Mouse (Mus musculus) hindbrain, postnatal 0 days (tissue): Measurements from ENCODE around the gene Cct4. TPM values are rescaled to one million over a fixed set of nuclear protein-coding genes. Genes with fewer than 3 reads are reported as not detected.

ENCODE experiments used
- ATAC-seq: fragments of 200-750 bp; cut with Nextera tagmentation; 2 replicates; pipeline ENCODE4 v1.8.0; 2017; ENCODE audit warnings: mild to moderate bottlenecking, moderate TSS enrichment, moderate library complexity
- DNase-seq: peaks from one replicate; pipeline ENCODE4 v3.0.0-alpha.2; 2015; ENCODE audit warnings: low spot score
- H3K27ac ChIP-seq: fragments of 300-500 bp; sonication (generic); 2 replicates; pipeline ENCODE4 v1.5.1; 2014; ENCODE audit warnings: mild to moderate bottlenecking
- H3K27me3 ChIP-seq: fragments of 300-500 bp; sonication (generic); 2 replicates; pipeline ENCODE4 v1.6.1; 2014; ENCODE audit warnings: low read length, mixed read lengths; ENCODE audit not compliant: insufficient read depth
- H3K36me3 ChIP-seq: fragments of 300-500 bp; sonication (generic); 2 replicates; pipeline ENCODE4 v1.6.1; 2014; ENCODE audit warnings: low read length, mixed read lengths; ENCODE audit not compliant: insufficient read depth
- H3K4me1 ChIP-seq: fragments of 300-500 bp; sonication (generic); 2 replicates; pipeline ENCODE4 v1.6.1; 2014; ENCODE audit warnings: antibody characterized with exemption, low read length, mixed read lengths; ENCODE audit not compliant: insufficient read depth
- H3K4me2 ChIP-seq: fragments of 300-500 bp; sonication (generic); 2 replicates; pipeline ENCODE4 v1.6.1; 2014; ENCODE audit warnings: low read depth, mild to moderate bottlenecking, low read length, moderate library complexity, mixed read lengths
- H3K4me3 ChIP-seq: fragments of 300-500 bp; sonication (generic); 2 replicates; pipeline ENCODE4 v1.5.1; 2014; ENCODE audit warnings: low read length
- H3K9ac ChIP-seq: fragments of 300-500 bp; sonication (generic); replicated peaks from 2 replicates; pipeline ENCODE4 v1.6.1; 2014; ENCODE audit warnings: mild to moderate bottlenecking, low read length, moderate library complexity, mixed read lengths
- H3K9me3 ChIP-seq: fragments of 300-500 bp; sonication (generic); 2 replicates; pipeline ENCODE4 v1.6.1; 2016; ENCODE audit warnings: low read length, mixed read lengths
- CTCF ChIP-seq: IDR thresholded peaks from 2 replicates; pipeline ENCODE4 v1.5.1; 2016; ENCODE audit warnings: antibody characterized with exemption, control low read depth, low read depth
- WGBS: fragments of 180-500 bp; shearing (Covaris S2); extraction: QIAGEN DNeasy Blood & Tissue Kit; methylation state at CpG from one replicate; pipeline ENCODE4 v1.1.7; 2014; 5-methylcytosine and 5-hydroxymethylcytosine counted together
- polyA plus RNA-seq: library from polyadenylated mRNA; unstranded; fragments of >200 nt; fragmentation: Nextera tagmentation; extraction: Ambion mirVana; gene quantifications from 2 replicates; pipeline ENCODE4 v1.2.1, GENCODE M21; 2015
- total RNA-seq: library from RNA; depleted of rRNA; stranded (reverse); fragments of >200 nt; gene quantifications from 2 replicates; pipeline ENCODE4 v1.2.3, GENCODE M21; 2014

The Cct4 gene
- total and polyA plus RNA-seq, 2 experiments from 2014 or later = 143 to 220 TPM

DNA sequence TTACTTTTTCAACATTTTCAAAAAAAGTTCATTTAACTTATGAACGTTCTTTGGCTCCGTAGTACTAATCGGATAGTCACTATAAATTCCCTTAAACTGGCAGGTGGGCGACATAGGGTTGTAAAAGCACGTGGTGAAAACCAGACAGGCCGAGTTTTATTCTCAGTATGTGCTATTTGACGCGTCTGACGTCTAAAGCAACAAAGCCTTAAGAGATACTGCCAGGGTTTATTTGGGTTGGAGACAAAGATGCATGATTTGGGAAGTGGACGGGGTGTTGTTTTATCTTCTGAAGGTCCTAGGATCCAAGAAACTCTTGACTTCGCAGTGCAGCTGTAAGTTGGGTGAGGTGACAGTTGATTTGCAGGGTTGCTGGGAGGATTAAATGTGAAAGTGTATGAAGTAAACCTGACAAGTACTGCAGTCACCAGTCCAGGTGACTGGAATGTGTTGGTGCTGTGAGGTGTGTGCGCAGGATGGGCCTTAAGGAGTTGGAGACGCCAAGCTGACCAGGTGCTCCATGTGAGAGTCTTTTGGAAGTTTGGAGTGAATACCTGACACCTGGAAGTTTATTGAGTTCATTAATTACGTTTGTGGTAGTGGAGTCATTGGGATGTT lies 1.0 kb downstream of the Cct4 start:
- no peak overlapping the region for H3K27ac ChIP-seq
- peaks cover 10% of the 10 kb centered on the region for H3K4me1 ChIP-seq
- peak overlapping the region; percentile 87 for H3K4me2 ChIP-seq
- WGBS = 13% methylated on average over 14 of the region's 14 CpGs
- peaks cover 23% of the 10 kb centered on the region for H3K36me3 ChIP-seq
- peak overlapping the region; percentile 91 for H3K9ac ChIP-seq
- DNase-seq (no peak), ATAC-seq (no peak)
- no peaks in the 10 kb centered on the region for H3K27me3 ChIP-seq
- H3K9me3 ChIP-seq = no peaks in the 10 kb centered on the region
- peak overlapping the region; percentile 87 for H3K4me3 ChIP-seq
- TF ChIP-seq CTCF = no peak

DNA sequence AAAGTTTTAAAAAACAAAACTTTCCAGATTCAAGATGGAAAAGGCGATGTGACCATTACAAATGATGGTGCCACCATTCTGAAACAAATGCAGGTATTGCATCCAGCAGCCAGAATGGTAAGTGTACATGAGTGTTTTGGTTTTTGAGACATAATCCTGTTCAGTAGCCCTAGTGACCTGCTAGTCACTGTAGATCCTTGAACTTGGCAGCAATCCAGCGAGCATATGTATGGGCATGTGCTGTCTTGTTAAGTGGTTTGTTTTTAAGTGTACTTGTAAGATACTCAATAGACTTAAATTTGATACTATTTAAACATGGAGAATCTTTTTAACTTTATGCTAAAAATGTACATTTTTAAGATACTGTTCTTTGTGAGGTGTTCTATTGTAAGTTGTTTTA lies 4.0 kb downstream of the Cct4 start:
- no peak for TF ChIP-seq CTCF
- Histone ChIP-seq H3K4me1 (peaks cover 10% of the 10 kb centered on the region), H3K9me3 (no peaks in the 10 kb centered on the region), H3K4me3 (no peak overlapping the region), H3K36me3 (peaks cover 44% of the 10 kb centered on the region), H3K27me3 (no peaks in the 10 kb centered on the region), H3K4me2 (no peak overlapping the region), H3K9ac (no peak overlapping the region), H3K27ac (no peak overlapping the region)
- ATAC-seq = no peak
- DNase-seq = no peak
- WGBS = 90% methylated on average over 2 of the region's 2 CpGs

DNA sequence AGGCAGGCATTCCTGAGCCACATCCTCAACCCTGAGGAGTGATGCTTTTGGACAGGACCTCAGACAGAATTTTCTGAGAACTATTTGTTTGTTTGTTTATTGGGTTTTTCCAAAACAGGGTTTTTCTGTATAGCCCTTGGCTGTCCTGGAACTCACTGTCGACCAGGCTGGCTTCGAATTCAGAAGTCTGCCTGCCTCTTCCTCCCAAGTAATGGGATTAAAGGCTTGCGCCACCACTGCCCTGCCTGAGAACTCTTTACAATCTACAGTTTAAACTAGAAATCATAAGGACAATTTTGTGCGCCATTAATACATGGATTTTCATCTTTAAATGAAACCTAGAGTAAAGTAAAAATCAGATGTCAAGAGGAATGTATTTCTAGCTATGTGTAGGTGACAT lies 5.1 kb downstream of the Cct4 start:
- H3K4me3 ChIP-seq = no peak overlapping the region
- peaks cover 10% of the 10 kb centered on the region for H3K4me1 ChIP-seq
- no peaks in the 10 kb centered on the region for H3K27me3 ChIP-seq
- H3K36me3 ChIP-seq = peaks cover 54% of the 10 kb centered on the region
- no peak overlapping the region for H3K4me2 ChIP-seq
- no peak overlapping the region for H3K9ac ChIP-seq
- H3K27ac ChIP-seq = no peak overlapping the region
- DNase-seq = no peak
- ATAC-seq = no peak
- WGBS = 92% methylated on average over 4 of the region's 4 CpGs
- TF ChIP-seq CTCF = no peak
- no peaks in the 10 kb centered on the region for H3K9me3 ChIP-seq

DNA sequence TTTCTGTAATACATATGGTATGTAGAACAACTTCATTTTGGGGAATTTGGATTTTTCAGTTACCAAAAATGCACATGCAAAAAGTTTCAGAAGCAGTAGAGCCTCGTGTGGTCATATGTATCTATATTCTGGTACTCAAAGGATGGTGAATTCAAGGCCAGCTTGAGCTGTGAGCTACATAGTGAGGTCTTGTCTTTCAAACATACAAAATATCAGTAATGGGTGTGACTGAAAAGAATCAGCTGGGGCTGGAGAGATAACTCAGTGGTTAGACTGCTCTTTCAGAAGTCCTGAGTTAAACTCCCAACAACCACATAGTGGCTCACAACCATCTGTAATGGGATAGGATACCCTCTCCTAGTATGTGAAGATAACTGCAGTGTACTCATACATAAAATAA lies 8.0 kb downstream of the Cct4 start:
- H3K4me2 ChIP-seq = no peak overlapping the region
- no peak for TF ChIP-seq CTCF
- ATAC-seq (no peak), DNase-seq (no peak)
- 88% methylated on average over 1 of the region's 1 CpGs for WGBS
- no peaks in the 10 kb centered on the region for H3K9me3 ChIP-seq
- H3K4me1 ChIP-seq = no peaks in the 10 kb centered on the region
- no peak overlapping the region for H3K4me3 ChIP-seq
- H3K27ac ChIP-seq = no peak overlapping the region
- peaks cover 73% of the 10 kb centered on the region for H3K36me3 ChIP-seq
- H3K27me3 ChIP-seq = no peaks in the 10 kb centered on the region
- no peak overlapping the region for H3K9ac ChIP-seq

DNA sequence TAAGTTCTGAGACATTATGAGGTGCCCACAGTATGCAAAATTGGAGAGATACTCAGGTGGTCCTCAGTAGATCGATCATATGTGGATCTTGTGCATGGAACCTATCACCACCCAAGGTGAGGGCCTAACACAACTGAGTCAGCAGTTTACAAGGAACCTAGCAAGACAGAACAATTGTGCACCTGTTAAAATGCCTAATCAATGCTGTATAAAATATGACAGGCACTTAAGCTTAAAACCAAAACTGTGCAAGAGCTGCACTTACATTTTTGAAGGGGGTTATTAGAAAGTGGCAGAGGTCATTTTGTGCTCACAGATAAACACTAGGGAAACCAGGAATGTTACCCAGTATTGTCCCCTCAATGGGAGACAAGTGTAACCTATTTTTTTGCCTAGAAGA lies 15.0 kb downstream of the Cct4 start:
- TF ChIP-seq CTCF = no peak
- 88% methylated on average over 1 of the region's 1 CpGs for WGBS
- DNase-seq = no peak
- H3K4me1 ChIP-seq = no peaks in the 10 kb centered on the region
- H3K27ac ChIP-seq = no peak overlapping the region
- no peaks in the 10 kb centered on the region for H3K27me3 ChIP-seq
- no peaks in the 10 kb centered on the region for H3K9me3 ChIP-seq
- H3K9ac ChIP-seq = no peak overlapping the region
- no peak overlapping the region for H3K4me3 ChIP-seq
- peaks cover 30% of the 10 kb centered on the region for H3K36me3 ChIP-seq
- no peak overlapping the region for H3K4me2 ChIP-seq
- no peak for ATAC-seq

DNA sequence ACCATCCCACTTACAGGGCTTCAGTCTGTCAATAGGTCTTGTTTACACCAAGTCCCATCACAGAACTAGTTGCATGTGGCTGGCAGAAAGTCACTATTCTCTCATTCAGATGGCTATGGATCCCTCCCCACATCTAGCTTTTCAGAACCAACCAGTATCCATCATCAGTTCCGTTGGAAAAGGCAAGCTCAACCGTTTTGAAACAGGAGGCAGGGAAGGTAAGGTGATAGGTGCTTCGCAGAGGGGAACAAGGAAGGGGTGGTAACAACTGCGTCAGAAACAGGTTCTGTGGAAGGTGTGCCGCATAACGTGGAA lies 16.8 kb downstream of the Cct4 start:
- DNase-seq = no peak
- peak overlapping the region; percentile 95 for H3K27ac ChIP-seq
- no peaks in the 10 kb centered on the region for H3K9me3 ChIP-seq
- no peak for ATAC-seq
- H3K9ac ChIP-seq = peak overlapping the region; percentile 59
- 4% methylated on average over 6 of the region's 6 CpGs for WGBS
- H3K4me3 ChIP-seq = peak overlapping the region; percentile 57
- H3K4me1 ChIP-seq = no peaks in the 10 kb centered on the region
- peak overlapping the region; percentile 58 for H3K4me2 ChIP-seq
- peaks cover 18% of the 10 kb centered on the region for H3K36me3 ChIP-seq
- no peaks in the 10 kb centered on the region for H3K27me3 ChIP-seq
- no peak; the same call in 1 of the 2 replicates for TF ChIP-seq CTCF

DNA sequence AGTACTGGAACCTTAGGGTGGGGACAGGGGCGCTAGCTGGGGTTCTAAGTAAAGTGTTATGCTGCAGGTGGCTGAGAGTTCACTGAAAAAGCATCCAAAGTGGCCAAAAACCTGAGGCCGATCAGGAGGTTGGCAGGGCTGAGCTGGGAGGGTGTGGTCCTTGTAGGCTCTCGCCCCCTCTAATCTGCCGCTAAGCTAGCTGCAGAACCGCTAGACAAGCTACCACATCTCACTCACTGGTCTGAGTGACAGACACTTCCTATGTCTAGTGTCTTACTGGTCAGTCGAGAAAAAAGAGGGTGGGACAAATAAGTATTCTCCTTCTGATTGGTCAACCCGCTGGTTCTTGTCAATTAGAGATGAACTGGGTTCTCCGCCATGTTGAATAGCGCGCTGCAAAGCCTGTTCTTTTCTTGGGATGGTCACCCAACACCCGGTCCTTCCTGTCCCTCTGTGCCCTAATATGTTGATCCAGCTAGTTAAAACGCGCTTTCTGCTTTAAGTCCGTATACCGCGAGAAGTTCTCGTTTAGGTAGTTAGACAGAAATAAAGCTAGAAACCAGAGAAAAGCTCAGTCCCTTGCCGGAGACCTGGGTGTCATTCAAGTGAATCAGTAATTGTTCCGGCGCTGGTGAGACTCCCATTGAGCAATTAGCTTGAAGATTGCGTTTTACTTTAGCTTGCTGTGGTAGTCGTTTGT lies 17.3 kb downstream of the Cct4 start, which contains the start of gene Fam161a:
TSS of gene Fam161a (plus strand) at position 51 of the 700 bp plus-strand sequence.
- H3K4me2 ChIP-seq = peak within 1 kb of the TSS; percentile 58
- DNase-seq (peak; percentile 95), ATAC-seq (peak; percentile 95)
- no peaks in the 10 kb centered on the region for H3K27me3 ChIP-seq
- WGBS = under 1% methylated on average over 22 of the region's 22 CpGs
- H3K27ac ChIP-seq = peak within 1 kb of the TSS; percentile 95
- no peak for TF ChIP-seq CTCF
- H3K4me1 ChIP-seq = no peaks in the 10 kb centered on the region
- H3K4me3 ChIP-seq = peak within 1 kb of the TSS; percentile 57
- peak within 1 kb of the TSS; percentile 59 for H3K9ac ChIP-seq
- H3K9me3 ChIP-seq = no peaks in the 10 kb centered on the region
- peaks cover 13% of the 10 kb centered on the region for H3K36me3 ChIP-seq
